Mouse (Mus musculus): ENCODE results near the gene Pf4.
"Not testable (repeated sequence)": the region's sequence is repeated elsewhere in the genome, so short reads cannot be mapped to it uniquely, and the experiment has no call there.

Pf4 gene

GRCm38 (mm10) chr5:90788114-90788513 lies 15.9 kb downstream of the Pf4 start:
- DNase-seq (ENCODE audit: low spot score in 2 of 2): no peak

GRCm38 (mm10) chr5:90789306-90790073 lies 17.3 kb downstream of the Pf4 start:
- DNase-seq (ENCODE audit: low spot score in 2 of 2): no peak

DNA sequence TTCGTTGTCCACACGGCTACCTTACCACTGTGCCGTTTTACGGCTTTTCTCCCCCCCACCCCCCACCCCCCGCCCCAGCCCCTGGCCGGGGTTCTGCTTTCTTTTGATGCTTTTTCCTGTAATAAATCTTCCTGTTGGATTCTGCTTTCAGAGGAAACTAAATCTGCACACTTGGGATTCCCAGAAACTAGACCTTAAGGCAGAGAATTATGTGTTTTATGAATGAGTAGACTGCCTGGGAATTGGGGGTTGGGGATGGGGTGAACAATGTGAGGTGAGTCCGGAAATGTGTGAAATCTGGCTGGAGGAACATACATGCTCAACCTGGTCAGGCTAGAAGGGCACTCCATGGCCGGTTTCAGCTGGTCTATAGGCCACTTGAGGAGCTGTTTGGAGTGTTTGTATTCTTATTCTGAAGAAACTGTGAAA lies 17.9 kb downstream of the Pf4 start:
- no peak for DNase-seq (ENCODE audit: low spot score in 2 of 2)

- no peak for DNase-seq (ENCODE audit: low spot score in 2 of 2)
Measured at GRCm38 (mm10) chr5:90794195-90794625, 22.0 kb downstream of the Pf4 start, which contains the start of gene Cxcl15. Cxcl15 (plus strand) TSS chr5:90794534.

DNA sequence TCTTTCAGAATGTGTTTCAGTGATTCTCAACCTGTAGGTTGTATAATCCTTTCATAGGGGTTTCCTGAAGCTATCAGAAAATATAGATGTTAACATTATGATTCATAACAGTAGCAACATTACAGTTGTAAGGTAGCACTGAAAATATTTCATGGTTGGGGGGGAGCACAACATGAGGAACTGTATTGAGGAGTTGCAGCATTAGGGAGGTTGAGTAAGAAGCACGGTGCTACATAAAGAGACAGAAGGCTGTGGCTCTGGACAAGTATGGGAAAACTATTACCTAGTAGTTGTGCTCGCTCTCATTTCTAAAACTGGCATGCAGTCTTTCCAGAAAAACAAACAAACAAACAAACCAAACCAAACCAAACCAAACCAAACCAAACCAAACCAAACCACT lies 23.2 kb downstream of the Pf4 start:
- DNase-seq (ENCODE audit: low spot score in 2 of 2): not testable (repeated sequence)

DNA sequence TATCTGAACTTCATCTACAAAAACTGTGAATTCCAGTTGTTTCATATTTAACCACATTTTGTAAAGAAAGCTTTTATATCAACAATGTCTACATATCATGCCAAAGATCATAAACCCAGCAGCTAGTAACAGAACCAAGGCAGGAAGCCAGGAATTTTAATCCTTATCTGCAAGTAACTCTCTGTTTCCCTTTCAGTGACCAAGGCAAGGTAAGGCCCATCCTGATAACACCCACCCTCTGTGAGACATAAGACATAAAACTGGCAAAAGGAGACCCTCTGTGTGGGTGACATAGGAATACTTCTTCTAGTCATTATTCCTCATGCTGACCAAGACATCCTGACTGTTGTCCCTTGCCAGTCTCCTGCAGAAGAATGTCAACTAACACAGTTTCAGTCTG lies 32.3 kb downstream of the Pf4 start:
- no peak for DNase-seq (ENCODE audit: low spot score in 2 of 2)

- no peak for DNase-seq (ENCODE audit: low spot score in 2 of 2)
Measured at GRCm38 (mm10) chr5:90806050-90806449, 33.8 kb downstream of the Pf4 start.

GRCm38 (mm10) chr5:90807176-90807950 lies 35.1 kb downstream of the Pf4 start:
- no peak for DNase-seq (ENCODE audit: low spot score in 2 of 2)

DNA sequence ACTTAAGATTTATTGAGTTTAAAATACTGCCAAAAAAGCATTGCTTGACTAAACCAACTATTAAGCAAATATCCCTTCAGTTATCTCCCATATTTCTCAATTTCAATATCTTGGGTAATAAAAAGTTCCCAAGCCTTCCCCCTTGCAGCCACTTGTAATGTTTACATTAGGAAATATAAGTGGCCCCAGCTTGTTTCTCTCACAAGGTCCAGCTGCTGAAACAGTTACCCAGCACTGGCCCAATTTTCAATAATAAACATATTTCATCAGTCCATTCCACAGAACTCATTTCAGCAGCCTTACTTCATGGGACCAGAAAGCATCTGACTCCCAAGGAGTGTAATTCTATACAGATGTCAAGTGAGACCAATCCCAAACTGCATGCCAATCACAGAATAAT lies 47.5 kb downstream of the Pf4 start:
- DNase-seq (ENCODE audit: low spot score in 2 of 2): no peak
